Mouse (Mus musculus) layer of hippocampus, adult 8-10 months (tissue): ENCODE results near the gene Dusp16. TPM values are rescaled to one million over a fixed set of nuclear protein-coding genes. Genes with fewer than 3 reads are reported as not detected.

Source experiments
- total RNA-seq, 4 experiments: library from RNA; stranded (reverse); gene quantifications; 2 replicates each; pipeline ENCODE4 v1.2.4; 2022

The Dusp16 gene
- total RNA-seq, 4 experiments from 2014 or later: 10.4 to 13.8 (median 11.5) TPM

Other genes with a start within 250 kb of the Dusp16 start
- 10 to 100 TPM; 49.4 to 62.8 (median 50.2) TPM for gene Lrp6, start 225.7 kb downstream of the Dusp16 start, total RNA-seq
- 10 to 100 TPM in 2 of 4 experiments, 1 to 10 TPM in 2; 8.0 to 11.6 (median 10.4) TPM for gene Mansc1, start 160.1 kb downstream of the Dusp16 start, total RNA-seq
- 10 to 100 TPM; 32.1 to 39.9 (median 34.0) TPM for gene Borcs5, start 153.1 kb downstream of the Dusp16 start, total RNA-seq
- 10 to 100 TPM; 37.8 to 51.0 (median 44.1) TPM for gene Crebl2, start 37.5 kb upstream of the Dusp16 start, total RNA-seq
- 10 to 100 TPM; 25.3 to 28.9 (median 27.3) TPM for gene Gpr19, start 106.0 kb upstream of the Dusp16 start, total RNA-seq
- gene Cdkn1b, start 127.8 kb upstream of the Dusp16 start, total RNA-seq: 10 to 100 TPM; 35.4 to 46.5 (median 40.5) TPM
- 1 to 10 TPM; 2.5 to 3.2 (median 3.1) TPM for gene Apold1, start 189.1 kb upstream of the Dusp16 start, total RNA-seq
- gene Ddx47, start 219.0 kb upstream of the Dusp16 start, total RNA-seq: 10 to 100 TPM; 58.5 to 71.2 (median 60.2) TPM